Mouse (Mus musculus): Measurements from ENCODE around the gene Klrb1b.

DNA sequence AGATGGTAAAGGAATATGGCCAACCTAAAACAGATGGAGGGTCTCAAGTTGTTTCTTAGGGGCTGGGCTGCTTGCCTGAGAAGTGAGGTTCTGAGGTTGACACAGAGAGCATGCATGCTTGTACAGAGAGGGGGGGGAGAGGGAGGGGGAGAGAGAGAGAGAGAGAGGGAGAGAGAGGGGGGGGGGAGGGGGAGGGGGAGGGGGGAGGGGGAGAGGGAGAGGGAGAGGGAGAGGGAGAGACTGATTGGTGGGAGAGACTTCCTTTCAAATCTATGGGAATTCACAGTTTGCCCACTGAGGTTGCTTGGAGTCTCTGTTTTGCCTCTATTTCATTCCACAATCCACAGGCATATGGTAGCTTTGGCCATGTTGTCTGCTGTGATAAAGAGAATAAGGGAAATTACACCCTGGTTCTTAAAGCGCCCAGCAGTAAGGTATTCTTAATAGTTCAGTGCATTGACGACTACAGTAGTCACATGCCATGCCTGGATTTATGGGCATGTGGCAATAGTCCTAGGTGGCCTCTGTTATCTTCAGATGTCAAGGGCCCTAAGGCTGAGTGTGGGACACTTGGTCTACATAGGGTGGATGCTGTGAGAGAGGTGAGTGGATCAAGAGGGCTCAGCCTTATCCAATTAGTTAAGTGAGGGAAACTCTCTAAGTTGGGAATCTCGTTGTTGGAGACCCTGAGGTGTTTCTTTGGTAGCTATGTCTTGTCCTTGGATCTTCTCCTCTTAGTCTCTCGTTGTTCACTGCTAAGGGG lies 15.4 kb upstream of the Klrb1b start:
- no peak for TF ChIP-seq POLR2A (IDR thresholded peaks at IDR 0.05; ENCODE audit: control insufficient read depth, extremely low read depth, insufficient read depth, low read length, poor library complexity)
- TF ChIP-seq CTCF (IDR thresholded peaks at IDR 0.05; ENCODE audit: borderline replicate concordance, control insufficient read depth, extremely low read depth, insufficient read depth, low read length, poor library complexity), result no peak

Data from thymus, adult 2 months (tissue).